Mouse (Mus musculus) liver, postnatal 0 days (tissue): ENCODE measurements around the gene Ccer2.

Source experiments
- CTCF ChIP-seq: sonication (generic); IDR thresholded peaks from 2 replicates; pipeline ENCODE4 v1.5.1; 2016; ENCODE audit warnings: antibody characterized with exemption, low read depth
- EP300 ChIP-seq: IDR thresholded peaks from 2 replicates; pipeline ENCODE4 v1.6.1; 2016; ENCODE audit warnings: antibody characterized with exemption, low read depth, mild to moderate bottlenecking

GRCm38 (mm10) chr7:28793834-28794233 lies 37.9 kb downstream of the Ccer2 start:
- TF ChIP-seq CTCF (peak; percentile 60), EP300 (no peak)
